Mouse (Mus musculus): ENCODE results near the gene Rab28.
"Not testable (repeated sequence)": the region's sequence is repeated elsewhere in the genome, so short reads cannot be mapped to it uniquely, and the experiment has no call there.

Gene Rab28

DNA sequence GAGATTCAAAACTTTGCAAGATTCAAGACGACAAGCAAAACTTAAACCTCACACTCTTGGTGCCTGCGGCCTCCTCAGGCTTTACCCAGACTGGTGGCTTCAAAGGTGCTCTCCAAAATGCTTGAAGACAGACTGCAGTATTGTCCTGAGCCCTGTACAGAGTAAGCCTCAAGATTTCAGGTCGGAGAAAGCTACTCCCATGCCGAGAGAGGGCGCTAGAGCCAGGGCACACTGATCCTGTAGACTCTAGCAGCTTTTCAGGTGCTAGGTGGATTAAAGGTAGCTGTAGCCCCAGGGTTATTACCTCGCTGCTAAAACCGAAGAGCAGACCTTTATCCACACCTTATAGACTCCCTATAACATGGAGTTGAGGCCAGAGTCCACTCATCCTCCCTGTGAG, 36.3 kb upstream of the Rab28 start:
- Histone ChIP-seq H3K9me3 (ENCODE audit: low read length) (no peaks in the 10 kb centered on the region), H3K27me3 (ENCODE audit: insufficient read depth, low read length) (peaks cover 38% of the 10 kb centered on the region), H3K4me3 (replicated peaks; ENCODE audit: low read length) (no peak overlapping the region), H3K4me1 (replicated peaks; ENCODE audit: low read depth, low read length) (peaks cover 44% of the 10 kb centered on the region), H3K36me3 (ENCODE audit: insufficient read depth, low read length) (no peaks in the 10 kb centered on the region)
- TF ChIP-seq NANOG (IDR thresholded peaks at IDR 0.05; ENCODE audit: borderline replicate concordance, low read length) (no peak), CTCF (conservative IDR thresholded peaks at IDR 0.05; ENCODE audit: low read length) (peak; percentile 67), POU5F1 (IDR thresholded peaks at IDR 0.05; ENCODE audit: borderline replicate concordance, low read length) (no peak)

DNA sequence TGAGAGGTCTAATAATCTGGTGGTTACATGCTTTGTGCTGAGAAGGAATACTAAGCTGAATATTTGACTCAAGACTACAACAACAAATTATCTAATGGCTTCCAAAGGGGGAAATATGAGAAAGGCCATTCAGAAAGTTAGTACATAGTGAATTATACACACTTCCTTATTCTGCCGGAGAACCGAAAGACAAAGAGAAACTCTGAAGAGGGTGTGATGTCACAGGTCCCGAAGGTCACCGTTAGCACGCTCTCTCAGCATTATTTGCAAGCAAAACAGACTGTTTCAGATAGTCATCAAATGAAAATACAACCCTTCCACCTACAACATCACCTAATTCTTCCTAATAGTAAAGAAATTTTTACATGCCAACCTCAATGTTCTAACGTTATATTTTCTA, 30.9 kb upstream of the Rab28 start:
- Histone ChIP-seq H3K36me3 (ENCODE audit: insufficient read depth, low read length) (no peaks in the 10 kb centered on the region), H3K27me3 (ENCODE audit: insufficient read depth, low read length) (0 out of 2 replicates have a peak, but pooled peaks cover under 1% of the 10 kb centered on the region), H3K4me3 (replicated peaks; ENCODE audit: low read length) (no peak overlapping the region), H3K9me3 (ENCODE audit: low read length) (no peaks in the 10 kb centered on the region), H3K4me1 (replicated peaks; ENCODE audit: low read depth, low read length) (peaks cover 15% of the 10 kb centered on the region)
- no peak for TF ChIP-seq POU5F1 (IDR thresholded peaks at IDR 0.05; ENCODE audit: borderline replicate concordance, low read length)
- no peak for TF ChIP-seq CTCF (conservative IDR thresholded peaks at IDR 0.05; ENCODE audit: low read length)
- TF ChIP-seq NANOG (IDR thresholded peaks at IDR 0.05; ENCODE audit: borderline replicate concordance, low read length) = no peak

- Histone ChIP-seq H3K4me1 (replicated peaks; ENCODE audit: low read depth, low read length) (peaks cover 12% of the 10 kb centered on the region), H3K9me3 (ENCODE audit: low read length) (no peaks in the 10 kb centered on the region), H3K36me3 (ENCODE audit: insufficient read depth, low read length) (no peaks in the 10 kb centered on the region), H3K27me3 (ENCODE audit: insufficient read depth, low read length) (no peaks in the 10 kb centered on the region), H3K4me3 (replicated peaks; ENCODE audit: low read length) (no peak overlapping the region)
- TF ChIP-seq CTCF (conservative IDR thresholded peaks at IDR 0.05; ENCODE audit: low read length) = no peak
- TF ChIP-seq POU5F1 (IDR thresholded peaks at IDR 0.05; ENCODE audit: borderline replicate concordance, low read length) = no peak
- no peak for TF ChIP-seq NANOG (IDR thresholded peaks at IDR 0.05; ENCODE audit: borderline replicate concordance, low read length)
Measured at GRCm38 (mm10) chr5:41737039-41737438, 29.1 kb upstream of the Rab28 start.

GRCm38 (mm10) chr5:41727017-41727416, 19.1 kb upstream of the Rab28 start:
- no peak for TF ChIP-seq CTCF (conservative IDR thresholded peaks at IDR 0.05; ENCODE audit: low read length)
- no peak for TF ChIP-seq POU5F1 (IDR thresholded peaks at IDR 0.05; ENCODE audit: borderline replicate concordance, low read length)
- no peak for TF ChIP-seq NANOG (IDR thresholded peaks at IDR 0.05; ENCODE audit: borderline replicate concordance, low read length)

DNA sequence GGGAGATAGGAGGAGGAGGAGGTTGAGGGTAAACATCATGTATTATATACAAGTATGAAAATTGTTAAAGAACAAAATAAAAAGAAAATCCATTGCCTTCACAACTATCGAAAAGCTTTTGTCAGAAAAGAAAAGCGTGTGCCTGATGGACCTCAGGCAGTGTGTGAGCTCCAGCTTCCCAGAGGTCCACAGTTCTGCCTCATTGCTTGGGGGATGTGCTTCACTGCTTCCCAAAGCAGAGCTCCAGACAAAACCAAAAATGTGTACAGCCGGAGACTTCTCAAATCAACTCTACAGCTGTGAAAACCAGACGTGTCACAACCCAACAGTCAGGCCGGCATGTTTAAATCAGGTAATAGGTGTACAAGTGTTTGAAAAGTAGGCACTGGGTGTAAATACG, 17.6 kb upstream of the Rab28 start:
- Histone ChIP-seq H3K36me3 (ENCODE audit: insufficient read depth, low read length) (no peaks in the 10 kb centered on the region), H3K4me3 (replicated peaks; ENCODE audit: low read length) (no peak overlapping the region), H3K4me1 (replicated peaks; ENCODE audit: low read depth, low read length) (no peaks in the 10 kb centered on the region), H3K9me3 (ENCODE audit: low read length) (no peaks in the 10 kb centered on the region), H3K27me3 (ENCODE audit: insufficient read depth, low read length) (peaks cover 3% of the 10 kb centered on the region; the same call in 1 of the 2 replicates)
- TF ChIP-seq POU5F1 (IDR thresholded peaks at IDR 0.05; ENCODE audit: borderline replicate concordance, low read length) = no peak
- TF ChIP-seq NANOG (IDR thresholded peaks at IDR 0.05; ENCODE audit: borderline replicate concordance, low read length) = no peak
- no peak for TF ChIP-seq CTCF (conservative IDR thresholded peaks at IDR 0.05; ENCODE audit: low read length)

More at GRCm38 (mm10) chr5:41727017-41727416, 19.1 kb upstream of the Rab28 start:
- no peak overlapping the region for H3K4me3 ChIP-seq (replicated peaks; ENCODE audit: low read length)
- H3K27me3 ChIP-seq (ENCODE audit: insufficient read depth, low read length) = peaks cover 3% of the 10 kb centered on the region; the same call in 1 of the 2 replicates
- H3K9me3 ChIP-seq (ENCODE audit: low read length) = no peaks in the 10 kb centered on the region
- no peaks in the 10 kb centered on the region for H3K36me3 ChIP-seq (ENCODE audit: insufficient read depth, low read length)
- no peaks in the 10 kb centered on the region for H3K4me1 ChIP-seq (replicated peaks; ENCODE audit: low read depth, low read length)

DNA sequence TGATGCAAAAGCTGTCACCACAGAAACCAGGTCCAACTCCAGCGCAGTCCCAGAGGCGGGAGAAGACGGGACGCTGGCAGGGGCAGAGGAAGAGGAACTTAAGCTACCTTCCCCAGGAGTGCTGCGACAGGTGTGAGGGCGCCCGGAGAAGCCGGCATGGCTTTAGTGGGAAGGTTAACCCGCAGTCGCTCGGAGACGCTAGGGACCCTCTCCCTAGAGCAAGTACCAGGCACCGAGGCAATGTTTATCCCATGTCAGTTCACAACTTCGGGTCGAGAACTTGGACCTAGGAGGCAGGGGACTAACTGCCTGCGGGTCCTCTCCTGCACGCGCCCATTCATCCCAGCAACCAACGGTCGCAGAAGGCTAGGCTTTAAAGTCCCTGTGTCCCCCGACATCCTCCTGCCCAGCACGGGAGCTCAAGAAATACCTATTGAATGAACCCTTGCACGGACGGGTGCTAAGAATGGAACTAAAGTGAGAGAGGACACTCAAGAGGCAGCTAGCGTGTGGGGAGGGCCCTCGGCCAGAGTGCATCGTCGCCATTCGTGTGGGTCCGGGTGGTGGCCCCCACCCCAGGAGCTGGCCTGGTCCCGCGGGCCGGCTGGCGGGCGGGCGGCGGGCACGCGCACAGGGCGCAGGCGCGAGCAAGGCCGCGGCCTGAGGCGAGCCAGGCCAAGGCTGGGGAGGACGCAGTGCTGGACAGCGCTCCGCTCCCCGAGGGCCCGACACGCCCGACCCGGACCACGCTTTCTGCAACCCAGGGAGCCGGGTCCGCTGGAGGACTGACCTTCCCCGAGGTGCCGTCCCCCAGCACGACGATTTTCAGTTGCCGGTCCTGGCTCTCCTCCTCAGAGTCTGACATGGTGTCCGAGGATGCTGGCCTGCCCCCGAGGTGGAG, 592 bp downstream of the Rab28 start:
- Histone ChIP-seq H3K27me3 (ENCODE audit: insufficient read depth, low read length) (no peaks in the 10 kb centered on the region), H3K36me3 (ENCODE audit: insufficient read depth, low read length) (no peaks in the 10 kb centered on the region), H3K4me1 (replicated peaks; ENCODE audit: low read depth, low read length) (peaks cover 4% of the 10 kb centered on the region), H3K9me3 (ENCODE audit: low read length) (no peaks in the 10 kb centered on the region), H3K4me3 (replicated peaks; ENCODE audit: low read length) (peak overlapping the region; percentile 97)
- TF ChIP-seq CTCF (conservative IDR thresholded peaks at IDR 0.05; ENCODE audit: low read length) = no peak
- no peak for TF ChIP-seq NANOG (IDR thresholded peaks at IDR 0.05; ENCODE audit: borderline replicate concordance, low read length)
- TF ChIP-seq POU5F1 (IDR thresholded peaks at IDR 0.05; ENCODE audit: borderline replicate concordance, low read length) = no peak

- no peaks in the 10 kb centered on the region for H3K9me3 ChIP-seq (ENCODE audit: low read length)
- H3K4me1 ChIP-seq (replicated peaks; ENCODE audit: low read depth, low read length) = peaks cover 4% of the 10 kb centered on the region
- no peaks in the 10 kb centered on the region for H3K36me3 ChIP-seq (ENCODE audit: insufficient read depth, low read length)
- TF ChIP-seq POU5F1 (IDR thresholded peaks at IDR 0.05; ENCODE audit: borderline replicate concordance, low read length) (no peak), NANOG (IDR thresholded peaks at IDR 0.05; ENCODE audit: borderline replicate concordance, low read length) (no peak), CTCF (conservative IDR thresholded peaks at IDR 0.05; ENCODE audit: low read length) (no peak)
- H3K4me3 ChIP-seq (replicated peaks; ENCODE audit: low read length) = peak overlapping the region; percentile 97
- no peaks in the 10 kb centered on the region for H3K27me3 ChIP-seq (ENCODE audit: insufficient read depth, low read length)
Measured at GRCm38 (mm10) chr5:41706777-41707114, 1.2 kb downstream of the Rab28 start.

DNA sequence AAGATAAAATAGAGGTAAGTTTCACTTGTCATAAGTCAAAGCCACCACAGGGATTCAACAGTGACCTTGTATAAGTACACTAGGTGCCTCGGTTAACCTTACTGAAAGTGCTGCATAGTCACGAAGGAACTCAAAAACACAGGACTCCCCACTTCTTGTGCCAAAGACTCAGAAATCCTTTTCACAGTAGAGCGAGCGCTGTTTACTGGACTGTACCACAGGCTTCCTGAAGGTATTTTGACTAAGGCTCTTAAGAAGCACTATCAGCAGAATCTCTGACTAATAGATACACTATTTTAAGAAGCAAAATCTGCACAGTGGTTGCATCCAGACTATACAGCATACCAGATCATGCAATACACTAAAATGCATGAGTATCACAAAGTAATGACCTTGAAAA, 6.9 kb downstream of the Rab28 start:
- not testable (repeated sequence) for H3K9me3 ChIP-seq (ENCODE audit: low read length); H3K36me3 ChIP-seq (ENCODE audit: insufficient read depth, low read length); H3K4me1 ChIP-seq (replicated peaks; ENCODE audit: low read depth, low read length); H3K4me3 ChIP-seq (replicated peaks; ENCODE audit: low read length); H3K27me3 ChIP-seq (ENCODE audit: insufficient read depth, low read length)

GRCm38 (mm10) chr5:41697958-41698357, 10.0 kb downstream of the Rab28 start:
- Histone ChIP-seq H3K36me3 (ENCODE audit: insufficient read depth, low read length) (no peaks in the 10 kb centered on the region), H3K9me3 (ENCODE audit: low read length) (no peaks in the 10 kb centered on the region), H3K4me1 (replicated peaks; ENCODE audit: low read depth, low read length) (no peaks in the 10 kb centered on the region), H3K4me3 (replicated peaks; ENCODE audit: low read length) (no peak overlapping the region), H3K27me3 (ENCODE audit: insufficient read depth, low read length) (no peaks in the 10 kb centered on the region)
- TF ChIP-seq CTCF (conservative IDR thresholded peaks at IDR 0.05; ENCODE audit: low read length) = no peak
- TF ChIP-seq POU5F1 (IDR thresholded peaks at IDR 0.05; ENCODE audit: borderline replicate concordance, low read length) = no peak
- TF ChIP-seq NANOG (IDR thresholded peaks at IDR 0.05; ENCODE audit: borderline replicate concordance, low read length) = no peak

Data from E14TG2a.4 (cell line).